Mouse (Mus musculus) large intestine, adult 2 months (tissue): ENCODE data around the gene Zic2. TPM values are rescaled to one million over a fixed set of nuclear protein-coding genes. Genes with fewer than 3 reads are reported as not detected.
"Not testable (repeated sequence)": the region's sequence is repeated elsewhere in the genome, so short reads cannot be mapped to it uniquely, and the experiment has no call there.

Experiments
- DNase-seq: peaks from one replicate; pipeline ENCODE4 v3.0.0-alpha.2; 2012; ENCODE audit warnings: low read depth, low spot score
- WGBS: fragments of 180-500 bp; shearing (Covaris S2); methylation state at CpG from one replicate; pipeline ENCODE4 v1.1.7; 2018; 5-methylcytosine and 5-hydroxymethylcytosine counted together
- polyA plus RNA-seq: library from polyadenylated mRNA; depleted of rRNA; stranded (reverse); fragments of >200 nt; gene quantifications from 2 replicates; pipeline ENCODE4 v1.2.3, GENCODE M21; 2012

Gene Zic2
- polyA plus RNA-seq, 1 experiment, result not detected

DNA sequence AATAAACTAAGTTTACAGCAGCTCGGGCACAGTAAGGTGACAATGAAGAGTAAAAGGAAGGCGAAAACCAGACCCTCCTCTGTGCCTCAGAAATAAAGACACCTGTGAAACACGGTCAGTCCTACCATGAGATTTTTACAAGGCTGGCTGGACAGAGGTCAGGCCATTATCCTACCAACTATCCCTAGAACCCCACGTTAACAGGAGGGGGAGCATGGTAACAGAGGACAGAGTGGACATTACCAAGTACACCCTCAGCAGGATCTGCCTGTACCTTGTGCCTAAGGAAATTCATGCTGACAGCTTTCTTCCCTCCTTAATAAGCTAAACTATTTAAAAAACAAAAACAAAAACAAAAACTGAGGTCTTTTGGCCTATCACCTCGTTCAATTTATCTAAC is 15.0 kb upstream of the Zic2 start:
- no peak for DNase-seq
- WGBS, result 43% methylated on average over 5 of the region's 5 CpGs

DNA sequence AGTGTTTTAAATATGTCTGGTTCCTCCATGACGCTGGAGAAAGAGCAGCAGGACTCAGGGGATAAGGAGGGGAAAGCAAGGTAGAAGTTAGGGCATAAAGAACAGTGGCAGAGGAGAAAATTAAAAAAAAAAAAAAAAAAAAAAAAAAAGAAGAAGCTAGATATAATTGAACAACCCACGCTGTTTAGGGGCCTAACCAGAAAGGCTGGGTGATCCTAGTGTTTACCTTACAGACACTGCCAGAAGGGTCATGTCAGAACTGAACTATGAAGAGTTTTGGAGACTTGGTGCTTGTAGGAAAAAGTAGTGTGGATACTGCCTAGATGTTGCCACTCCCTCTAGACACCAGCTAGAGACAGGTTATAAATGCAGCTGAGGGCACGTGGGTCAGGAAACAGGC is 13.7 kb upstream of the Zic2 start:
- WGBS, result 45% methylated on average over 3 of the region's 3 CpGs
- DNase-seq, result no peak

DNA sequence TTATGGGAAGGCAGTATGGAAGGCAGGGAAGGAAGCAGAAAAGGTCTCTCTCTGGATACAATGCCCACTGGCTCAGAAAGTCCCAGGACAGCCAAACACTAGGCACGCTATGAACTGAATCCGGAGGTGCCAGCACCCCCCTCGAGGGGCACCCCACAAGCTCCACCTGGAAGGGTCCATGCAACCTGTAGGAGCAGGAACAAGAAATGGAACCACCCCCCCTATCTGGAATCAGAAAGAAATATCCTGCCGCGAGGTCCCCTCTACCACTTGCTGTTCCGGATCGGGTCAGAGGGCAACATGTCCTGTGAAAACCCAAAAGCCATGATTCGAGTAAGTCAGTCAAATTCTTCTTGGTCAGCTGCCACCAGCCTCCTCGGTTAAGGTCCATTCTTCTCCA is 13.3 kb upstream of the Zic2 start:
- no peak for DNase-seq
- 33% methylated on average over 9 of the region's 9 CpGs for WGBS

DNA sequence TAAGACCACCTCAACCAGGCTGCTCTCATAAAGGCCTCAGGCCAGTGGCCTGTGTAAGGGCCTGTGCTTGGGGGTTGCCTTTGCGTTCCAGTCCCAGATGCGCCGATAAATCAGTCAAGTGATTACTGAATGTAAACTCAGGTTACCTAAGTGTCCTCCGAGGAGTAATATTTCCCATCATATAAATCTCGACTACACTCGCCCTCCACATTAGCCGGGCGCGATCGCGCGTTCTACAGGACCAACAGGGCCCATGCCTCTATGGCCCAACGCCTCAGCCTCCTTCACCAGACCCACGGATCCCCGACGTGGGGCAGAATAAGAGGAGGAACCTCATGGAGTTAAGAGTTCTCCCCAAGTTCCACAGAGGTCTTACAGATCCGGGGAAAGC is 12.6 kb upstream of the Zic2 start:
- 39% methylated on average over 17 of the region's 17 CpGs for WGBS
- DNase-seq, result no peak

DNA sequence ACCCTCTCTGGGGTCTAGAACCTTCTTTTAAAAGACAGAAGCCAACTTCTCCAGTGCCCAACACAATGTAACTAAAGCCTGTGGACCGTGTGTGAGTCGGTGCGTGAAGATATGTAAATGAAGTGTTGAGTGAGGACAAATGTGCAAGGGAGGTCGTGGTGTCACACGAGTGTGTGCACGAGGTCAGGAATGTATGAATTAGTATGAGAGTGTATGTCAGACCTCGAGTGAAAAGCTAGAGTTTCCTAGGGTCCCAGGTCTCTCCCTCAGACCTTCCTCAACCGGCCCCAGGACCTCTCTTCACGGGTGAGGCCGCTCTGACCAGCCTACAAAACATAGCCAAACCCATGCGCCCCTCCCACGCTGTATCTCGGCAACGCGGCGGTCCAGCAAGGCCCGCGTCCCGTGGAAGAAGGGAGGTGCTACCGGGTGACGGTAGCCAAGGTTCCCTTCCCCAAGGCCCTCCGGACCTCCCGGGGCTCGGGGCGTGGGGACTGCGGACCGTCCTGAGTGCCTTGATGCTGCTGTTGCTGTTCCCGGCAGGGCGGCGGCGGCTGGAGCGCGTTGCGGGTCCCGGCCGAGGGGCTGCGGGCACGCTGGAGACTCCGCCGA is 12.0 kb upstream of the Zic2 start:
- no peak for DNase-seq
- 4% methylated on average over 40 of the region's 40 CpGs for WGBS

DNA sequence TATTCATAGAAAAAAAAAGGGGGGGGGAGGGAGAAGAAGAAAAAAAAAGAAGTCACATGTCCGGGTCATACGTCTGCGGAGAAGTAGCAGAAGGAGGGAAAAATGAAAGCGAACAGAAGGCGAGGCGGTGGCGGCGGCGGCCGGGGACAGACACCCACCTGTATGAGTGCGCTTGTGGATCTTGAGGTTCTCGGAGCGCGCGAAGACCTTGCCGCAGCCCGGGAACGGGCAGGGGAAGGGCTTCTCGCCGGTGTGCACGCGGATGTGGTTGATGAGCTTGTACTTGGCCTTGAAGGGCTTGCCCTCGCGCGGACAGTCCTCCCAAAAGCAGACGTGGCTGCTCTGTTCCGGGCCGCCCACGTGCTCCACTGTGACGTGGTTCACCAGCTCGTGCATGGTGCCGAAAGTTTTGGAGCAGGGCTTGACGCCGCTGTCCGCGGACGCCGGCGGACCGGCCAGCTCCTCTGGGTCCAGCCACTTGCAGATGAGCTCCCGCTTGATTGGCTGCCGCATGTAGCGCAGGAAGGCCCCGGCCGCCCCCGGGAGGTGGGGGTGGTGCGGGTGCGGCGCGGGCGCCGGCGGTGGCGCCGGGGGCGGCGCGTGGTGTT is 11.4 kb upstream of the Zic2 start:
- 1% methylated on average over 57 of the region's 58 CpGs for WGBS
- DNase-seq, result not testable (repeated sequence)

DNA sequence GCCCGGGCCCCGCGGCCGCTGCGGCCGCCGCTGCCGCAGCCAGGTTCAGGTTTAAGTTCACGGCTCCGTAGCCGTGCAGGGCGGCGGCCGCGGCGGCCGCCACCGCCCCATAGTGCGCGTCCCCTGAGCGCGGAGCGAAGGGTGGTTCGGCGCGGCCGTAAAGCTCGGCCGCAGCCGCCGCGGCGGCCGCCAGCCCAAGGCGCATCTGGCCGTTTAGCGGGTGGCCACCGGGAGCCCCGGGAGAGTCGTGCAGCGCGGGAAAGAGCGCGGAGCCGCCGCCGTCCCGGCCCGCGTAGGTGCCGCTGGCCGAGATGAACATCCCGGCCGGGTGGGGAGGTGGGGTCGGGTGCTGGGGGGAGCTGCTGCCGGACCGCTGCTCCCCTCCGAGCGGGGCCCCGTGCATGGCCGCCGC is 10.9 kb upstream of the Zic2 start:
- under 1% methylated on average over 62 of the region's 62 CpGs for WGBS

DNA sequence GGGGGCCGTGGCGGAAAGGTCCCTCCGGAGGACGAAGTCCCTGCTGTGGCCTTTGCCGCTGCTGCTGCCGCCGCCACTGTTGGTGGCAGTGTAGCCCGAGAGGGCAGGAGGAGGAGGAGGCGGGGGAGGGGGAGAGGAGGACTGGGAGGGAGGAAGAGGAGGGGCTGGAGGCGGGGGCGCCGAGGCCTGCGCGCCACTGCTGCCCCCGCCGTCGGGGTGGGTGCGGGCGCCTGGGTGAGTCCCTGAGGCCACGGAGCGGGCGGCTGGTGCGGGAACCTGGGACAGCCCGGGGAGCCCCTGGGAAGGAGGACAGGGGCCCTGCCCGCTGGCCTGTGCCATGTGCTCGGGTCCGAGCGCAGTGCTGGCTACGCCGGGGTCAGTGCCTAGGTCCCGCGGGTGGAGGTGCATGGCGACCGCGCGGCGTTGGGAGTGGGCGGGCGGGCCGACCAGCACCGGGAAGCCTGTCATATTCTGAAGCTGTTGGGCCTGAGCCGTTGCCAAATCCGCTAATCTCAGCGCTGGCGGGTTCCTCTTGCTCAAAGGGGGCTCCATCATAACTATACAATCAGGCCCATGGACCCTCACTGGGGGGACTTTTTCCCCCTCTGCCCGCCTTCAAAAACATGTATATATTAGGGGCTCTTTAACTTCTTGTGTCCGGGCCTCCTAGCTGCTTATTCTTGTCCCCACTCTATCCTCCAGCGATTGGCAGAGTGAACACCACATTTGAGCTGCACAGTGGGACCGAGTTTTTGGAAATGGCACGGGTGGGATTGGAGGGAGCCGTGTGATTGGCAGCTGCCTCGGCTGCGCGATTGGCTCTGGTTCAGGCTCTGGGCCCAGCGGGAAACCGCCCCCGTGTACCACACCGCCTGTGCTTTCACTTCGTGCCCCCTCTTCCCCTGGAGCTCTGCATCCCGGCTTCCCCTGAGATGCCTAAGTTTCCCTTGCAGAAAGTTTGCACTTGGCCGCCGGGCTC is 10.2 kb upstream of the Zic2 start, which contains the start of gene Zic5:
TSS of gene Zic5 (minus strand) at position 915 of the 979 bp plus-strand sequence.
- 2% methylated on average over 61 of the region's 62 CpGs for WGBS
- DNase-seq, result no peak

More for the DNA sequence above, 10.9 kb upstream of the Zic2 start:
- DNase-seq, result no peak

DNA sequence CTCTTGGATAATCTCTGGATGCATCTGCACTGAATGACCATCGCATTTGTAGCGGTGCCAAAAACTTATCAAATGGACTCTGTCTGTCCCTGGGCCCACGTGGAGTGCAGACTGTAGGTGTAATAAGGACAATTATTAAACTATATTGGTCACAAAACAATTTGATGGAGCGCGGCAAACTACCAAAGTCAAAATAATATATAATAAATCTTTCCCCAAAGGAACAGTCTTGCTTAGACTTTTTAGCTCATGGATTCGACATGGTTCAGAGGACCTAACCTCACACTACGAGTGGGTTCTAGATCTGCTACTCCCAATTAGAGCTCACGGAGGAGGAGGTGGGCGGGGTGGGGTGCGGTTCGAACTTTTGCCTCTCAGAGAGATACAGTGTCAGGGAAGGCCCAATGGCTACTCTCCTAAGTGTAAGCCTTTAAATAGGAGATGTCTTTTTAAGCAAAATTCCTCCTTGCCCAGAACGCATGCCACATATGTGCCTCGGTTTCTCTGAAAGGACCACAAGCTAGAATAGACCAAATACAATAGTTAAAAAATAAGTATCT is 9.2 kb upstream of the Zic2 start:
- WGBS, result 20% methylated on average over 13 of the region's 13 CpGs

DNA sequence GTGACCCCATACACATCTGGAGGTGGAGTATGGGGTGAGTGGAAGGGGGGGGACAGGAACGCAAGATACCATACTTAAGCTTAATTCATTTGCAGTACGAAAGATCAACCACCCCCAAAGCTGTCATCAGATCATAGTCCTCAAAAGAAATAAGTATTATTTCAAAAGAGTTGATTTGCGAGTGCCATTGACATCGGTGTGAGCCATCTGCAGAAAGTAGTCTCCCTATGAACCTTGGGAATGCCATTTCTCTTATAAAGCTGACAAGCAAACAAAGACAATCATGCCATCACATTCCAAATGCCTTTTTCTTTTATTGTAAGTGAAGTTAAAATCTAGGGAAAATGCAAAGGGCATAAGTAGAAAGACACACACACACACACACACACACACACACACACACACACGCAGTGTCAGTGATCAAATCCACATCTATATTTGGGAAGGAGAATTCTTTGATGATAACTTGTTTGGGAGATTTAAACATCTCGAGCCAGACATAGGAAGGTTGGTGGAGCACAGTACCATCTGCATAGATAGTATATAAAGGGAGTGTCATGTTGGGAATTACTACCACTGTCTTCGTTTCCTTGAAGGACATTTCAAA is 8.4 kb upstream of the Zic2 start:
- 44% methylated on average over 7 of the region's 7 CpGs for WGBS
- no peak for DNase-seq

More for the DNA sequence above, 9.2 kb upstream of the Zic2 start:
- DNase-seq, result no peak

DNA sequence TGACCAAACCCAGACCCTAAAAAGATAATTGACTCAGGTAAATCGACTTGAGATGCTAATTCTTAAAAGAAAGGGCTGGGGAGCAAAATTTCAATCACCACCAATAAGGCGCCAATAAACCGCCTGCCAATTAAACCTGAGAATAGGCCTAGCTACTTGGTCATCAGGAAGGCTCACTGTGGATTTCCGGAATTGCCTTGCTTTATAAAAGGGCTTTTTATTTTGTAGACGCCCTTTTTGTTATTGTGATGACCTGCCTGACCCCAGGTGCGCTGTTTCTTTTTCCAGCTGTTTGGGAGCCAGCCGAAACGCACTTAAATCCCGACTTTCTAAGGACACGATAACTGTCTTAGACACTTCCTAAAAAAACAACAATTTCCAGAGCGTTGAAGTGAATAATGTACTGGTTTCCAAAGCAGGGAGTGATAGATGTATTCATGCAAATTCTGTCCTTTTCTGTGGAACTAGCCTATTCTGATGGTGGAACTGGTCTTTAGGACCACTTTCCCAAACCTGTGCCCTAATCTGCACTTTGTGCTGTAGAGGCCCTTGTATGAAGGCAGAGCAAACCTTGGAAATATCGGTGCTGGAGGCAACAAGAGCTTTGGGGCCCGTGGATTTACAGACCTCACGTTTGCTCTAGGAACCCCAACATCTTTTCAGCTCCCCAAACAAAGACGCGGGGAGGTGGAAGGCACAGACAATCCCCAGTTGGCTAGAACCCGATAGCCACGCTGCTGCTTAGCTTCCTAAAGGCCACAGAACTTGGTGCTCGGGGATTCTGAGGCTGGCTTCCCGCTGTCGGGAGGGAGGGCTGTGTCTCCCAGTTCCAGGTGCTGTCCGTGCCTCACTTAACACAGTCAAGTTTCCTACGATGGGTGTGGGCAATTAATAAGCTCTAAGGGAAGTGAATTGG is 7.1 kb upstream of the Zic2 start:
- 8% methylated on average over 23 of the region's 23 CpGs for WGBS

DNA sequence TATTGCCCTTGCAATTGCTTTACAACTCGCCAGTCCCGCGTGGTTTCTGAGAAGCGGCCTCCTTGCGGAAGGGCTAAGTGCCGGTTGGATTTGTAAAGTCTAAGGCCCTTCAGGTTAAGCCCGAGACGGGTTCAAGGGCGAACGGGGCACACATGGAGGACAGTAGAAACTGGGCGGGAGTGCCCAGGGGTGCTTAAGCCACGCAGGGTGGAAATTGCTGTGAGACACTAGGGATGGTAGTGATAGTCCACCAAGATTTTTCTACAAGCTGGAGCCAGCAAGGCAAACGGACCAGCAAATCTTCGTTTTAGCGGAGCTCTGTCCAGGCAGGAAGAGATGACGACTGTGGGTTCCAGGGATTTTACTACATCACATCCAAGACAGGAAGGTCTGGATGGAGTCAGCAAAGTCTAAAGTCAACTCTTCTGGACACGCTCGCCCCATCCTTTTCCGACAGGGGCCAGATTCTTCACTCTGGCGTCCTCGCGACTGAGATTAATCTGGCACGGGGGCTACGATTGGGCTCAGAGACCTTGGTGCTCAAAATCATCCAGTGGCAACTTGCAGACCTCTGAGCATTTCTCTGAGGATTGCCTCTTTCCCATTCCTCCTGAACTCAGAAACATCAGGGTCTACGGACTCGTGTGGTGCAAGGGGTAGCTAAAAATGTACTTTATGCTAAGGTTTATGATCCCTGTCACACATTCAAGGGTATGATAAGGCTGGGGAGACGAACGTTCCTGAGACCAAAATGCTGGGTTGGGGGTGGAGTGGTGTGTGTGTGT is 6.1 kb upstream of the Zic2 start:
- DNase-seq, result no peak

More for the DNA sequence above, 7.1 kb upstream of the Zic2 start:
- DNase-seq, result no peak

DNA sequence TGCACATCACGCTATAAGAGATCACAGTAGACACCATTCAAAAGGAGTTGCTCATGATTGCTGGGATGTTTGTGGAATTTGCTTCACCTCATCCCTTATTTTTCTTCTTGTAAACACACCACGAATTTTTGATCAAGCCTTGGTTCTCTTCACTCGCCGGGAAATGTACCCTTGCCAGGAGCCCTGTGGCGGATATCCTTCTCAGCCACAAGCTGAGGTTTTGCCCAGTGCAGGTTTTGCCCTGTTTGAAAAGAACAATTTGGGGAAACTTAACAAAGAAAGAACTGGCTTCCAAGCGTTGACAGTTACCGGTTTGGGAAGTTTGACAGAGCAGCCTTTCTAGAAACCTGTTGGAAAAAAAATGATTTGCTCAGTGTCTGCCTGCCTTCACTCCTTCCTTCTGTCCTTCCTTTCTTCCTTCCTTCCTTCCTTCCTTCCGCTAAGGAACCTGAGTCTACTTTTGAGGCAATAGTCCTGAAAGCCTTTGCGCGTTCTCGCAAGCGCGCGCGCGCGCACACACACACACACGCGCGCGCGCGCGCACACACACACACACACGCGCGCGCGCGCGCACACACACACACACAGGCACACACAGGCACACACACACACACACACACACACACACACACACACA is 3.7 kb upstream of the Zic2 start:
- no peak for DNase-seq
- 9% methylated on average over 31 of the region's 31 CpGs for WGBS

More for the DNA sequence above, 6.1 kb upstream of the Zic2 start:
- WGBS, result 6% methylated on average over 28 of the region's 28 CpGs

DNA sequence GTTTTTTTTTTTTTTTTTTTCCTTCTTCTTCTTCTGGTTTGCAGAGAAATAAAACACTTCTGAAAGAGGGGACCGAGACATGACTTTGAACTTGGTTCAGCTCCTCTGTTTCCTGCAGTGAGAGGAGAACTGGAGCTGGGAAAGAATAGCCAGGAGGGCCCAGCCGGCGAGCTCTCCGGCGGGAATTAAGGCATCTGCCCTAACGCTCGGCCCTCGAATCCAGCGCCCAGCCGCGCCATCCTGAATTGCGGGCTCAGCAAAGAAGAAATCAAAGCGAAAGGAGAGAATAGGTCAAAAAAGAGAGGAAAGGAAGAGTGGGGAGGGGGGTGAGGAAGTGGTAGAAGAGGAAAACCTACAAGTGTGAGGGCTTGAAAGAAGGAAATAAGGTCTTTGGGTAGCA is 3.1 kb upstream of the Zic2 start:
- 2% methylated on average over 13 of the region's 13 CpGs for WGBS

DNA sequence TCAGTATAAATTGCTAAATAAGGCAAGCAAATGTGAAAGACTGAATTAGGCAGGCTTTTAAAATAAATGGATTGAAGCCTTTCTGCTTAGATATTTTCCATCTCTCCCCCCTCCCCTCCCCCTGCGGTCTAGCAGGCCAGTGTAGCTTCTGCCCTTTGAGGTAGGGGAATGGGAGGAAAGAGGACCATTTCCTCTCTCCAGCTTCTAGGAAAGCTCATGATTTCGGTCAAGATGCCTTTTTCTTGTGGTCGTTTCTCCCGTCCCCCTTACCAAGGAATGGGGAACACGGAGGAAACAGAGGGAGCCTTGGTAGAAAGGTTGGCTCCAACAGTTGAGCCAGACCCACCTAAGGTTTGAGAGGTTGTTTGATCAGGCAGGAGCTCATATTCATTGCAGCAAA is 2.6 kb upstream of the Zic2 start:
- 4% methylated on average over 5 of the region's 5 CpGs for WGBS
- DNase-seq, result no peak

More for the DNA sequence above, 3.1 kb upstream of the Zic2 start:
- DNase-seq, result no peak

DNA sequence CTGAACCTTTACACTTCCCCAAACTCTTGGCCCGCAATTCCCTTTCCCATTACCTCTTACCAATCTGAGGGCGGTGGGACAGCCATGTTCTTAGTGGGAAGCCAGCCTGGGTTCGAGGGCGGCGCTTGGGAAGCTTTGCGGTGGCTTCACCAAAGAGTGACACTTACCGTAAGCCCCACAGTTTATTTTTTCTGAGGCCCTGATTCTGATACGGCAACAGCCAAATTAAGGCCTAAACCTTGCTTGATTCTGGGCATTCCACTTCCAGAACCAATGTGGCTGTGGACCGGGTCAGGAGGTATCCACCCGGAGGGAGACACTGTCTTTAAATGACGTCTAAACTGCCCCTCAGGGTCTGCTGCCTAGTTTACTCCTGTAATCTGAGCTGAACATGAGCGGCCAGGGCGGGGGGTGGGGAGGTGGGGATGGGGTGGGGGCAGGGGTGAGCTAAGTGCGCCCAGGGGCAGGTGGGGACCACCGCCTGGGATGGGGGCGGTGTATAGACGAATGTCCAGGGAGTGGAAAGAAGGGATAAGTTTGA is 2.0 kb upstream of the Zic2 start:
- no peak for DNase-seq
- WGBS, result 4% methylated on average over 17 of the region's 17 CpGs
